Mouse (Mus musculus) left cerebral cortex, adult 2 months (tissue): ENCODE results near the gene Ly9. TPM values are rescaled to one million over a fixed set of nuclear protein-coding genes. Genes with fewer than 3 reads are reported as not detected.

Source experiments
- DNase-seq, 2 experiments: peaks; one replicate each; pipeline ENCODE4 v3.0.0; 2021 to 2022; ENCODE audit warnings: low spot score in 2 of 2, mixed read lengths in 1 of 2; ENCODE audit errors: extremely low spot score in 1 of 2
- H3K27ac ChIP-seq: fragments of 200-600 bp; 2 replicates; pipeline ENCODE4 v1.8.1; 2022
- H3K4me3 ChIP-seq: fragments of 200-600 bp; 2 replicates; pipeline ENCODE4 v1.8.1; 2022
- CTCF ChIP-seq: fragments of 200-600 bp; IDR thresholded peaks from 2 replicates; pipeline ENCODE4 v1.8.1; 2022; ENCODE audit warnings: antibody characterized with exemption, mild to moderate bottlenecking, moderate library complexity
- intact Hi-C: fragments of 180-260 bp; cut with DNase I; formaldehyde crosslinking; loops from one replicate; pipeline ENCODE4 v1.15.1; 2025
- long read RNA-seq, 2 experiments: library from polyadenylated mRNA; stranded (forward); transcript quantifications; one replicate each; pipeline ENCODE4 v2.0.0; 2021; ENCODE audit warnings: borderline mapping rate in 2 of 2
- total RNA-seq, 2 experiments: library from RNA; stranded (reverse); gene quantifications; 2 replicates each; pipeline ENCODE4 v1.2.3; 2021

Ly9 gene
- not detected for total RNA-seq
- long read RNA-seq, experiment 1, result 0 reads
- long read RNA-seq, experiment 2, result 0 reads

DNA sequence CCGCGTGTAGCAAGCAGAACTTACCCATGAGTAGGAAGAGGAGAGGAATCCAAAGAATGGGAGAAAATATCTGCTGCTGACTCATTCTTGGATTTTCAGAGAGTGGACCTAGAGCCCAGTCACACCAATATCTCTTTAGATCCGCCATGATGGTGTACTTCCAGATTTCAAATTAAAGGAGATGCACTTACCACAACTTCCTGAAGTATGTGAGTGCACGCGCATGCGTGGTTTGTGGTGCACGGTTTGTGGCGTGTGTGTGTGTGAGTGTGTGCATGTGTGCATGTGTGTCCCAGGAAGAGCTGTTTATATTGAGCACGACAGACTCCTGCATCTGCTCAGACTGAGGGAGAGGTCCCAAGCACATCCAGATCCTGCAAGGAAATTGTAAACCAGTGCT is at the start of gene Ly9:
TSS of gene Ly9 (minus strand) at position 235 of the 400 bp plus-strand sequence.
- no peak within 1 kb of the TSS for H3K4me3 ChIP-seq
- no peak for TF ChIP-seq CTCF
- no peak within 1 kb of the TSS for H3K27ac ChIP-seq
- no peak for DNase-seq
- intact Hi-C loops, result no loop called here

DNA sequence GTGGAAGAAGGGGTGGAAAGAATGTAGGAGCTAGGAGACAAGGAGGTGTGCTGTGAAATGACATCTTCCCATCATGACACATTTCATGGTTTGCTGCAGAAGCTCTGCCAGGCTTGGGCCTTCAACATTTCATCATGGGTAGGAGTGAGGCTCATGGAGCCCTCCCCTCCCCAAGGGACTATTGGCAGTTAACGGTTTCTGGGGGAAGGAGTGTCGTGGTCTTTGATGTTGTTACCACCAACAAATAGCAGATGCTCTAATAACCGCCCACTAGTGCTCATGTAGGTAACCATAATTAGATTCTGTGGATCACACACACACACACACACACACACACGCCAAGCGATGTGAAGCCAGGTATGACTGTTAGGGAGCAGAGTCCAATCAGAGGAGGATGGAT is 45.5 kb upstream of the Ly9 start, which contains the start of gene Slamf7:
TSS of gene Slamf7 (minus strand) at position 302 of the 400 bp plus-strand sequence.
- no peak for TF ChIP-seq CTCF
- Histone ChIP-seq H3K4me3 (no peak within 1 kb of the TSS), H3K27ac (no peak within 1 kb of the TSS)
- no peak for DNase-seq
- intact Hi-C loops, result no loop called here

DNA sequence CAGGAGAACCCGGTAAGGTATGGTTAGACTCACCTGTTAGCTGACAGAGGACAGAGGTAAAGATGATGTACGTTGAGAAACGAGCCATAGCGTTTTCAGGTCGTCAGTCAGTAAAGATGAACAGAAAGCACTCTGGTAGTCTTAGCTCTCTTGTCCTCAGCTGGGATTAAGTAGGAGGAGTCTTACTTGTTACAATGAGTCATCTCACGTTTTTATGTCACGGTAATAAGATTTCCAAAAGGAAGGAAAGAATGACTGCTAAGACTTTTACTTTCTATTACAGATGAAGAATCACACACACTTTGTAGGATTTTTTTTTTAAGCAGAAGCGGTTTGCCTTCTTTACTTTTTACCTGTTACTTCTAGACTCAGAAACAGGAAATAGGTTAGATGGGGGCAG is 41.6 kb upstream of the Ly9 start:
- Histone ChIP-seq H3K4me3 (no peak overlapping the region), H3K27ac (no peak overlapping the region)
- TF ChIP-seq CTCF, result no peak
- DNase-seq, result no peak
- intact Hi-C loops, result no loop called here

DNA sequence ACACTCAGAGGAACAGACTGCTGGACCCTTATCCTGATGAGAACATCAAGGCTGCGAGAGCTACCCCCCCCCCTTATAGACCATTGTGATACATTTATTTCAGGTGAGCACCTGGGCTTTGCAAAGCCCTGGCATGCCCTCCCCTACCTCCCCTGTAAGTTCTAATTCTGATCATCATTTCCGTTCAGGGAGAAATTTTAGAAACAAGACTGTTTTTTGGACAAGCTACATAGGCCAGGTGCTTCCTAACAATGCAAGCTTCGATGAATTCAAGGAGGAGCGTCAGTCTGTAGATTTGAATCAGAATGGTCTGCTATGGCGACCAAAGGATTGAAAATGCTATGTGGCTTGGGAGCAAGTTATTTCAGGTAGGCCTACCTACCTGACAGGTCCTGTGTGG is 40.5 kb upstream of the Ly9 start:
- no peak overlapping the region for H3K4me3 ChIP-seq
- intact Hi-C loops, result no loop called here

GRCm38 (mm10) chr1:171646429-171646940 is 39.3 kb upstream of the Ly9 start:
- intact Hi-C loops, result no loop called here
- DNase-seq, result no peak
- TF ChIP-seq CTCF, result no peak
- H3K27ac ChIP-seq, result no peak overlapping the region
- no peak overlapping the region for H3K4me3 ChIP-seq

More for the DNA sequence above, 40.5 kb upstream of the Ly9 start:
- TF ChIP-seq CTCF, result no peak
- H3K27ac ChIP-seq, result no peak overlapping the region
- no peak for DNase-seq

- TF ChIP-seq CTCF, result no peak
- intact Hi-C loops, result no loop called here
- Histone ChIP-seq H3K27ac (no peak overlapping the region), H3K4me3 (no peak overlapping the region)
- DNase-seq, result no peak
Measured at GRCm38 (mm10) chr1:171643612-171644011, 36.4 kb upstream of the Ly9 start.

DNA sequence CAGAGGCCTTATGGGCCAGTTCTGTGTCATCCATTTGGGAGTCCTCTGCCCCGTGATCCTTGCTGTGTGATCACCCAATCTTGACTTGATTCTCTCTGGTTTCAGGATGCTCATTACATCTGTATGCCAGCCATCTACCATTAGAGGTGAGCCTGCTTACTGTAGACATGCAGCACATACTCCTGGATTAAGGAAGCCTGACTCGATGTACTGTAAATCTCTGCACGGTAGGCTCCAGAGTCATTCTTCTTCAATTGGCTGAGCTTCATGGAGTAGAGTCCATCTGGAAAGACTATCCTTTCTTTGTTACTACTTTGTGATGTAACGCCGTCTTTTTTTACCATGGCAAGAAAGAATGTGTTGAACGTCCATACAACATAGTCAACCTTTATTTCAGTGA is 33.6 kb upstream of the Ly9 start:
- Histone ChIP-seq H3K4me3 (no peak overlapping the region), H3K27ac (no peak overlapping the region)
- no peak for TF ChIP-seq CTCF
- DNase-seq, result no peak
- intact Hi-C loops, result no loop called here

- Histone ChIP-seq H3K4me3 (no peak overlapping the region), H3K27ac (no peak overlapping the region)
- TF ChIP-seq CTCF, result no peak
- no peak for DNase-seq
- intact Hi-C loops, result no loop called here
Measured at GRCm38 (mm10) chr1:171638686-171639085, 31.5 kb upstream of the Ly9 start.

GRCm38 (mm10) chr1:171637101-171637500 is 29.9 kb upstream of the Ly9 start:
- no peak for DNase-seq
- Histone ChIP-seq H3K27ac (no peak overlapping the region), H3K4me3 (no peak overlapping the region)
- intact Hi-C loops, result no loop called here
- no peak for TF ChIP-seq CTCF

- H3K4me3 ChIP-seq, result no peak overlapping the region
- TF ChIP-seq CTCF, result no peak
- no peak overlapping the region for H3K27ac ChIP-seq
- no peak for DNase-seq
- intact Hi-C loops, result no loop called here
Measured at GRCm38 (mm10) chr1:171635696-171636095, 28.5 kb upstream of the Ly9 start.

DNA sequence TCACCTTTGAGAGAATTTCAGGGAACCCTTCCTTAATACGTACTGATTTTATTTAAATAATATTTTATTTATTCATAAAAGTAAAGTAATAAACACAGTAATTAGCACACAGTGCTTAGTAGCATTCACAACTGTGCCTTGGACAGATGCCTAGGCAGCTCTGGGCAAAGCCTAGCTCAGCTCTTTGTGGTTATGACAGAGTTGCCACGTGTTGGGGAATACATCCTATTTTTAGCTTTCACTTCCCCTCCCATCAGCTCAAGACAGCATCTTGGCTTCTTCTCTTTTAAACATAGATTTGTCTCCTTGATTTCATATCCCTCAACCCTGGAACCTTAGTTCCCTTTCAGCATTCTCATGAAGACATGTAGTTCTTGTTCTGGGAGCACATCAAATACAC is 24.2 kb upstream of the Ly9 start:
- no peak overlapping the region for H3K4me3 ChIP-seq
- no peak overlapping the region for H3K27ac ChIP-seq
- intact Hi-C loops, result no loop called here
- no peak for TF ChIP-seq CTCF
- no peak for DNase-seq

DNA sequence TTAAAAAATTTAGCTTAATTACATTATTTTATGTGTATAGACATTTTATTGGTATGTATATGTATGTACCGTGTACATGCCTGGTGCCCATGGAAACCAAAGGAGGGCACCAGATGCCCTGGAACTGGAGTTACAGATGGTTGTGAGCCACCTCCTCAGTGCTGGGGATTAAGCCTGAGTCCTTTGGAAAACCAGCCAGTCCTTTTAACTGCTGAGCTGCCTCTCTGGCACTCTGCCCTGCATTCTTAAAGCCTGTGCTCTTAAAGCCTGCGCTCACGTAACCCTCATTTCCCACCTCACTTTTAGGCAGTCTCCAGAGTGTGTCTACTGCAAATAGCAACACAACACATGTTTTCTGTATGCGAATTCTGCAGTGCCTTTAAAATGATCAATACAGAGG is 23.7 kb upstream of the Ly9 start:
- no peak overlapping the region for H3K27ac ChIP-seq
- H3K4me3 ChIP-seq, result no peak overlapping the region
- DNase-seq, result no peak
- no peak for TF ChIP-seq CTCF
- intact Hi-C loops, result no loop called here

- Histone ChIP-seq H3K27ac (no peak overlapping the region), H3K4me3 (no peak overlapping the region)
- TF ChIP-seq CTCF, result no peak
- no peak for DNase-seq
- intact Hi-C loops, result no loop called here
Measured at GRCm38 (mm10) chr1:171630041-171630440, 22.8 kb upstream of the Ly9 start.
